Mouse (Mus musculus): ENCODE results near the gene Agl.

DNA sequence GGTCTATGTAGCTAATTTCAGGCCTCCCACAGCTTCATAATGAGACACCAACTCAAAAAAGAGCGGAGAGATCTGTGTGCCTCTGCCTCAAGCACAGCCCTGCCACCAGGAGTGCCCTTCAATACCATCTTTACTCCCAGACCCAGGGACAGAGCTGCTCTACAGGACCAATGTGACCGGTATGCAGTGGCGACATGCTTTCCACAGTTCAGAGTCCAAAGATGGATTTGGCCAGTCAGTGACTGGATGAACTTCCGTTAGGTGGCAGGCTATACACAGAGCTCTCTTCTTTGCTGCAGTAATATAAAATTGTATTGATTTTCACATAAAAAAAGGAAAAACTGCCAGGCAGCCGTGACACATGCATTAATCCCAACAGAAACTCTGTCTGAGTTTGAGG is 104.1 kb downstream of the Agl start:
- TF ChIP-seq POLR2A (IDR thresholded peaks at IDR 0.05; ENCODE audit: control insufficient read depth, extremely low read depth, insufficient read depth, low read length, poor library complexity) (no peak), CTCF (IDR thresholded peaks at IDR 0.05; ENCODE audit: borderline replicate concordance, control insufficient read depth, extremely low read depth, insufficient read depth, low read length, poor library complexity) (no peak)

Measured in thymus, adult 2 months (tissue).